Mouse (Mus musculus): ENCODE data around the gene Nwd1. TPM values are rescaled to one million over a fixed set of nuclear protein-coding genes. Genes with fewer than 3 reads are reported as not detected.

The Nwd1 gene
- total and polyA plus RNA-seq, 3 experiments = 0.13 to 0.28 (median 0.14) TPM

GRCm38 (mm10) chr8:72712569-72712968, 66.1 kb downstream of the Nwd1 start:
- DNase-seq = no peak

GRCm38 (mm10) chr8:72716594-72716993, 70.1 kb downstream of the Nwd1 start:
- no peak for DNase-seq

- peak; percentile 84 for DNase-seq
Observed at GRCm38 (mm10) chr8:72720541-72720940, 74.0 kb downstream of the Nwd1 start.

- DNase-seq = peak; percentile 97
Observed at GRCm38 (mm10) chr8:72722769-72723650, 76.5 kb downstream of the Nwd1 start, which contains the start of gene Sin3b. Gene Sin3b (plus strand): TSS chr8:72723285.

- peak; percentile 53 for DNase-seq
Observed at GRCm38 (mm10) chr8:72723651-72724001, 77.1 kb downstream of the Nwd1 start.

GRCm38 (mm10) chr8:72728636-72729035, 82.1 kb downstream of the Nwd1 start:
- peak; percentile 19 for DNase-seq

- no peak for DNase-seq
Observed at GRCm38 (mm10) chr8:72735001-72735400, 88.5 kb downstream of the Nwd1 start.

GRCm38 (mm10) chr8:72736868-72737267, 90.4 kb downstream of the Nwd1 start:
- no peak for DNase-seq

- DNase-seq = peak; percentile 41
Observed at GRCm38 (mm10) chr8:72746061-72746460, 99.5 kb downstream of the Nwd1 start.

- DNase-seq = peak; percentile 0
Observed at GRCm38 (mm10) chr8:72749846-72750245, 103.3 kb downstream of the Nwd1 start.

- DNase-seq = peak; percentile 1
Observed at GRCm38 (mm10) chr8:72750266-72750665, 103.8 kb downstream of the Nwd1 start.

GRCm38 (mm10) chr8:72751126-72751525, 104.6 kb downstream of the Nwd1 start:
- DNase-seq = no peak

- DNase-seq = no peak
Observed at GRCm38 (mm10) chr8:72752289-72752688, 105.8 kb downstream of the Nwd1 start.

- DNase-seq = no peak
Observed at GRCm38 (mm10) chr8:72753165-72753564, 106.7 kb downstream of the Nwd1 start.

GRCm38 (mm10) chr8:72753781-72754180, 107.3 kb downstream of the Nwd1 start:
- no peak for DNase-seq

- no peak for DNase-seq
Observed at GRCm38 (mm10) chr8:72756031-72756430, 109.5 kb downstream of the Nwd1 start.

- no peak for DNase-seq
Observed at GRCm38 (mm10) chr8:72756771-72757390, 110.4 kb downstream of the Nwd1 start.

- no peak for DNase-seq
Observed at GRCm38 (mm10) chr8:72757426-72758195, 111.1 kb downstream of the Nwd1 start.

- no peak for DNase-seq
Observed at GRCm38 (mm10) chr8:72758310-72758709, 111.8 kb downstream of the Nwd1 start.

GRCm38 (mm10) chr8:72760216-72760615, 113.7 kb downstream of the Nwd1 start:
- DNase-seq = no peak

- peak; percentile 33 for DNase-seq
Observed at GRCm38 (mm10) chr8:72761322-72762051, 115.0 kb downstream of the Nwd1 start, which contains the start of gene F2rl3. Gene F2rl3 (plus strand): TSS chr8:72761880.

GRCm38 (mm10) chr8:72762306-72762705, 115.8 kb downstream of the Nwd1 start:
- DNase-seq = no peak

All from adrenal gland, adult 2 months (tissue).